Mouse (Mus musculus): Measurements from ENCODE around the gene Gli1.

Gene Gli1

DNA sequence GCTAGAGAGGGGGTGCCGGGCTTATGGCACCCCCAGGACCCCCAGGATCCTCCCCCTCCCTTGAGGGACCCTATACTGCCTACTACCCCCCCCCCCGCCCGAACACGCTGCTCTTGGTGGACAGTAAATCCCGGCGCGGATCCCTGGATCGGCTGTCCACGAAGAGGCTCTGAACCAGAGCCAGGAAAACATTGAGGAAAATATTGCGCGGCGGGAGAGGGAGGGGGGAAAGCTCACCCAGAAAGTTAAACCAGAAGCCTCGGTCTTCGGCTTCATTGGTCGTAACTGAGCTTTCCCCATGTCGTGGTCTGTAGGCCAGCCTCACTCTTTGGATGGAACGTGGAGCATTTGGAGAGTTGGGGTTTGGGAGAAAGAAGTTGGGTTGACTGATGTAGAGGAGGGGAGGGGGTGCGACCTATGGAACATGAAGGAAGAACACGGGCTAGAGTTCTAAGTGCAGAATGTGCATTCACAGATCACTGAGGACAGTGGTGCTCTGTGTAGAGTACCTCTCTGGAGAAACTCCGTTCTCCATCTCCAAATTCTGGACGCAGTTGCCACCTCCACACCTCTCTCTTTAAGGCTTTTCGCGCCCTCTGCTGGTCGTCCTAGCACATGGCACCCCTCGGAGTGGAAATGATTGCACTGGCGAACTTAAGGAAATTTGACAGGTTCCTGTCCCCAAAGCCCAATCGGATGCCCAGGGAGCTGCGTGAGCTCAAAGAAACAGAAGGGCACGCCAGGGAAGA lies at the start of gene Gli1:
Gli1 (minus strand) TSS at position 84 of the 749 bp plus-strand sequence.
- DNase-seq (ENCODE audit: low read depth, low spot score), result peak; percentile 90

GRCm38 (mm10) chr10:127381743-127382134 lies 40.0 kb upstream of the Gli1 start:
- no peak for DNase-seq (ENCODE audit: low read depth, low spot score)

GRCm38 (mm10) chr10:127380767-127381742 lies 39.3 kb upstream of the Gli1 start:
- peak; percentile 72 for DNase-seq (ENCODE audit: low read depth, low spot score)

DNA sequence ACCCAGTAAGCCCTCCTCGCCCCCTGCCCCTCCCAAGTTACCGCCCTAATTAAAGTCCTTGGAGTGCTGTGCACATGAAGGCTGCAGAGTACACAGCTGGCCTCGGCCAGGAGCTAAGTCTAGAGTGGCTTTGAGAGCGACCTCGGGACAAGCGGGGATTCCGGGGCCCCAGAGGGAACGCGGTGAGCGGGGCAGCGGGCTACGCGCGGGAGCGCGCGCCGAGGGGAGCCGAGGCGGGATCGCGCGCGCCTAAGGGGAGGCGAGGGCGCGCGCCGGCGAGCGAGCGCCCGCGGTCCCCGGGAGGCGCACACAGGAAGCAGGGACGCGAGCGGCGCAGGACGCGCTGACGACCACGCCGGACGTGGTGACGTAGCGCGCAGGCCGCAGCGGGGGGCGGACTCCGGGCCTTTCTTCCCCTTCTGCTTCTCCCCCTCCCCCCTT lies 38.5 kb upstream of the Gli1 start, which contains the start of gene R3hdm2:
R3hdm2 (plus strand) TSS at position 77 of the 441 bp plus-strand sequence.
- peak; percentile 96 for DNase-seq (ENCODE audit: low read depth, low spot score)

GRCm38 (mm10) chr10:127379654-127380053 lies 37.9 kb upstream of the Gli1 start:
- no peak for DNase-seq (ENCODE audit: low read depth, low spot score)

- DNase-seq (ENCODE audit: low read depth, low spot score), result no peak
Observed at GRCm38 (mm10) chr10:127377700-127378099, 35.9 kb upstream of the Gli1 start.

DNA sequence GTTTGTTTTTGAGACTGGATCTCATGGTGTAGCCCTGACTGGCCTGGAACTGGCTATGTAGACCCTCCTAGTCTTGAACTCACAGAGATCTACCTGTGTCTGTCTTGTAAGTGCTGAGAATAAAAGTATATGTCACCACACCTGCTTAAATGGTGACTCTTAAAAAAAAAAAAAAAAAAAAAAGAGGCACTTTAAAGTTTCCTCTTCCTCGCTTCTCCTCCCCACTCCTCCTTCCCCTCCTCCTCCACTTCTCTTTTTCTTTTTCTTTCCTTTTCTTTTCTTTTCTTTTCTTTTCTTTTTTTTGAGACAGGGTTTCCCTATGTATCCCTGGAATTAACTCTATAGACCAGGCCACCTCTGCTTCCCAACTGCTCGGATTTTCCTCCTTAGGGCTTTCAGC lies 29.2 kb upstream of the Gli1 start:
- no peak for DNase-seq (ENCODE audit: low read depth, low spot score)

- DNase-seq (ENCODE audit: low read depth, low spot score), result no peak
Observed at GRCm38 (mm10) chr10:127369834-127370820, 28.4 kb upstream of the Gli1 start, which contains the start of gene Inhbc. Gene Inhbc (minus strand): TSS chr10:127370431.

DNA sequence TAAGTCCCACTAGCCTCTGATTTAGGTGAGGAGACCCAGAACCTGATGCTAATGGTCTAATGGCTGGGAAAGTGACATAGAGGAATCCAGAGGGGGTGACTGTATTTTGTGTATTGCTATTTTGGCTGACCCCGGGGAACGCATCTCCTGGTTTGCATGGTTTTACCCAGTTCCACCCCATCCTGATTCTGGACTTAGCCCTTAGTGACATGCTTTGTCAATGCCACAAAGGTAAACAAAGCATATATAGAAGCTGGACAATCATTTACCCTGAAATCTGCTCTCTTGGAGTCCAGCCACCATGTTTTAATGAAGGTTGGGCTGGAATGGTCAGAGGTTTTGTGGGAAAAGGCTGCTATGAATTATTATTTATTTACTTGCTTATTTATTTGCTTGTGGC lies 26.5 kb upstream of the Gli1 start:
- no peak for DNase-seq (ENCODE audit: low read depth, low spot score)

- no peak for DNase-seq (ENCODE audit: low read depth, low spot score)
Observed at GRCm38 (mm10) chr10:127367116-127367515, 25.3 kb upstream of the Gli1 start.

DNA sequence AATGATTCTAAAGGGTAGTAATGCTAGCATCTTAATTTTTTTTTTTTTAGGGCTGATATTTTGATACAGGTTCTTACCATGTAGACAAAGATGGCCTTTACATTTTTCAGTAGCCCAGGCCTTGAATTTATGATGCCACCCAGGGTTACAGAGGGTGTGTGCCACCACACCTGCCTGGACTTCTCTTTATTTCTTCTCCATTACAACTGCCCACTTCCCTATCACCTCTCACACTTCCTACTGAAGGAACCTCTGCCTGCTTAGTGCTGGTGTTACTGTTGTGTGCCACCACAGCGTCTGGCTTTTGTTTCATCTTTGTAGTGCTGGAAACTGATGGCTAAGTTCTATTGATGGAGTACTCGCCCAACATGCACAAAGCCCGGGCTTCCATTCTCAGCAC lies 18.9 kb upstream of the Gli1 start:
- DNase-seq (ENCODE audit: low read depth, low spot score), result no peak

GRCm38 (mm10) chr10:127355336-127355735 lies 13.6 kb upstream of the Gli1 start:
- DNase-seq (ENCODE audit: low read depth, low spot score), result no peak

DNA sequence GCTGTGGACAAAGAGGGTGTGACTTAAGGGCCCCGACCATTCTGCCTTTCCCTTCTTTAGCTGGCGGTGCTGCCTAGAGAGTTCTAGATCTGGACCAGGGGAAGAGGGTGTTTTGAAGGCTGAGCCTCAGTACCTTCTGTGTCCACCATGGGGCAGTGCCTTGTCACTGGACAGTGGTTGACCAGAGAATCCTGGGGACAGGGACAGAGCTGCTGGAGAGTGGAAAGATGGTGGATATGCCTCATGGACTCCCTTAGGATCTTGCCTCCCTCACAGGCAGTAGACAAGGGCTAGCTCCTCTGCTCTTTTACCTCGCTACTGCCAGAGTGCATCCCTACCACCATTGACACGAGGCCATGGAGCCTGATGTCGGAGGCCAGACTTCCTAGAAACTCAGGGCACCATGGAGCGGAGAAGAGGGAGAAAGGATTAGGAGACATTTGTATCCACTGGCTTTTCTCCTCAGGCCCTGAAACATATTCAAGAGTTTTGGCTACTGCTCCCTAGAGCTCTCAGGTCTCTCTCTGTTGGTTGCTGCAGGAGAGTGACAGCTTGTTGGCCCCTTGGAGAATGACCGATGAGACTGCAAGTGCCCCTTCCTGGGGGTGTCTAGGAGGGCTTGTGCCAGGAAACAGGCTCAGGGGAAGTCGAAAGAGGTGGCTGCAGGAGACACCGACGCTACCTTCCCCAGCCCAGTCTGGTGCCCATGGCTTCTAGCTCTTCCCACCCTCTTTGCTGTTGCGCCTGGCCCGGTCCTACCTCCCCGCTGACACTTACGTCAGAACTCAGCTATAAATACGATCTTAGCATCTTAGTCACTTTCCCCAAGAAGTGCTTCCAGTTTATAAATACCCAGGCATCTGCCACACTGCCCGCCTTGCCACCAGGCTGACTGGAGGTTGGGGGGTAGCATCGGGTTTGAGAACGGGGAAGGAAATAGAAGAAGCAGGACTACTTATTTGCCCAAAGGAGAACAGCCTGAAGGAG lies 12.4 kb upstream of the Gli1 start, which contains the start of gene Inhbe:
Inhbe (minus strand) TSS at position 503 of the 987 bp plus-strand sequence.
- DNase-seq (ENCODE audit: low read depth, low spot score), result no peak

- DNase-seq (ENCODE audit: low read depth, low spot score), result no peak
Observed at GRCm38 (mm10) chr10:127352766-127353165, 11.0 kb upstream of the Gli1 start.

DNA sequence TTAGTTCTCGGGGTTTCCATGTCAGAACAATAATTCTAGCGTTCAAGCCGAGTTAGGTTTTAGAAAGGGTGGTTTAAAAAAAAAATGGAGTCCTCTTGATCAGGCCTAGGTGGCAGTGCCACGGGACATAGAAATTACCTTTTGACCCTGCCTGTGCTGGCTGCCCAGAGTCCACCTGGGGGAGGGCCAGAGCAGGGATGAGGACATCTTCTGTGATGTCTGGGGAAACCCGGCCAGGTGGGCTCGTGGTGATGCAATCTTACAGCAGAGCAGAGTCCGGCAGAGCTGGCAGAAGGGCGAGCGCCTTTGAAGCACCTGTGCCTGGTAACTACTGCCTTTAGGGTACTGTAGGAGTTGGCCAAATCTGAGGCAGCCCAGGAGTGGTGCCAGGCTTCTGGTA lies 10.4 kb upstream of the Gli1 start:
- DNase-seq (ENCODE audit: low read depth, low spot score), result no peak

- DNase-seq (ENCODE audit: low read depth, low spot score), result no peak
Observed at GRCm38 (mm10) chr10:127351719-127352118, 9.9 kb upstream of the Gli1 start.

DNA sequence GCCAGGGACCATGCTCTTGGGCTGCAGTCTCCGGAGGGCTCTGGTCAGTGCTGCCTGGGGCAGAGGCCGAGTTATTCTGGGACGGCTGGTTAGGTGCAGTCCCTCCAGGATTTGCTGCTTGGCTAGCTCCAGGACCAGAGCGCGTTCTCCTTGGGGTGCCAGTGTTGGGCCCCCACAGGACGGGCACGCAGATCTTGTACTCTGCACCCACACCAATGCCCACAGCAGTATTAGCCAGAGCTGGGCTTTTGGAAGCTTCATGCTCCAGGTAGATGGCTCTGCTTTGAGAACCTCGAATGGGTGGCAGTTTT lies 9.5 kb upstream of the Gli1 start:
- DNase-seq (ENCODE audit: low read depth, low spot score), result no peak

GRCm38 (mm10) chr10:127350594-127351284 lies 9.0 kb upstream of the Gli1 start:
- DNase-seq (ENCODE audit: low read depth, low spot score), result peak; percentile 74

DNA sequence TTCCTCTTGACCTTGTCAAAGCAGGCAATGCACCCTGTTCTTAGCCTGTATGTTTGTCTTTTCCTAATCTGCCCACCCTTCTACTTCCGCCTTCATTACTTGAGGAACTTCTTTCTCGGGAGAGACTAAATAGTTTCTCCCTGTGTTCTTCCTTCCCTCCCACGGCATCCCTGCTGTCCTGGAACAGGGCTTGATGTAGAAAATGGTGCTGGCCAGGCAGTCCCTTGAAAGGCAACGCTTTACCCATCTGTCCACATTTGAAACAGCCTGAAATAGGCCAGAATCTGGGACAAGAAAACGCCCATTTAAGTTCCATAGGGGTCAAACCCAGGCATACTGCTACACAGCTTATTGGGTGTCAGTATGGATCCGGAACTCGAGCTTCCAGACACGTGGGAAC lies 8.0 kb upstream of the Gli1 start:
- DNase-seq (ENCODE audit: low read depth, low spot score), result no peak

Data from forelimb bud, embryonic 11.5 days (tissue).